Mouse (Mus musculus) stomach, postnatal 0 days (tissue): Measurements from ENCODE around the gene Bivm.

Experiments used
- CTCF ChIP-seq: IDR thresholded peaks from 2 replicates; pipeline ENCODE4 v1.5.1; 2016; ENCODE audit warnings: antibody characterized with exemption, low read depth, mild to moderate bottlenecking, moderate library complexity
- EP300 ChIP-seq: optimal IDR thresholded peaks from 2 replicates; pipeline ENCODE3; 2016; ENCODE audit warnings: antibody characterized with exemption

DNA sequence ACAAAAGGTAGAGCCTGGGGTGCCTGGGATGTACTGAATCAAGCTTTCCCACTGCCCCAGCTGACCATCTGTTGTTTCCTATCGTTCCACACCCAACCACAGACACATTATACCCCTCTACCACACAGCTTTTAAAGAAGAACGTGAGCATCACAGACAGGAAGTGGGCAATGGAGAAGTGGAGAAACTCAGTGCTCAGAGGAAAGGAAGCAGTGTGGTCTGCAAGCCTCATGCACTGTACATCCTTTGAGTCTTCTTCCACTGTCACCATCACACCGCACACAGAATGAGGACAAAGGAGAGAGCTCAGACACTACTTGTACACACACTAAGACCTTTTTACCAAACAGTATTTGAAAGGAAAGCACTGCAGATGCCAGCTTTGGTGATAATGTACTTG lies 3.5 kb downstream of the Bivm start:
- TF ChIP-seq CTCF (no peak), EP300 (no peak)
